Mouse (Mus musculus) hindbrain, embryonic 15.5 days (tissue): ENCODE data around the gene Clcn5. TPM values are rescaled to one million over a fixed set of nuclear protein-coding genes. Genes with fewer than 3 reads are reported as not detected.
A peak's percentile ranks its signal among the peaks of the same experiment; 100 is the strongest.

Experiments
- ATAC-seq: fragments of 200-750 bp; cut with Nextera tagmentation; 2 replicates; pipeline ENCODE4 v1.8.0; 2017; ENCODE audit warnings: low read depth, moderate number of reproducible peaks, moderate TSS enrichment; ENCODE audit not compliant: low FRiP score
- H3K27ac ChIP-seq: fragments of 300-500 bp; sonication (generic); replicated peaks from 2 replicates; pipeline ENCODE4 v1.5.1; 2015; ENCODE audit warnings: mild to moderate bottlenecking, inconsistent platforms
- H3K27me3 ChIP-seq: fragments of 300-500 bp; sonication (generic); 2 replicates; pipeline ENCODE4 v1.6.1; 2015; ENCODE audit warnings: control low read depth, inconsistent platforms
- H3K36me3 ChIP-seq: fragments of 300-500 bp; sonication (generic); 2 replicates; pipeline ENCODE4 v1.6.1; 2015; ENCODE audit warnings: control low read depth, inconsistent platforms
- H3K4me1 ChIP-seq: fragments of 300-500 bp; sonication (generic); replicated peaks from 2 replicates; pipeline ENCODE4 v1.6.1; 2015; ENCODE audit warnings: control low read depth, inconsistent platforms
- H3K4me2 ChIP-seq: fragments of 300-500 bp; sonication (generic); 2 replicates; pipeline ENCODE4 v1.6.1; 2015; ENCODE audit warnings: moderate library complexity, mild to moderate bottlenecking, inconsistent platforms
- H3K4me3 ChIP-seq: fragments of 300-500 bp; sonication (generic); 2 replicates; pipeline ENCODE4 v1.5.1; 2015; ENCODE audit warnings: mild to moderate bottlenecking, inconsistent platforms
- H3K9ac ChIP-seq: fragments of 300-500 bp; sonication (generic); 2 replicates; pipeline ENCODE4 v1.6.1; 2015; ENCODE audit warnings: inconsistent platforms
- H3K9me3 ChIP-seq: fragments of 300-500 bp; sonication (generic); 2 replicates; pipeline ENCODE4 v1.6.1; 2016; ENCODE audit warnings: control low read depth, inconsistent platforms
- WGBS: fragments of 180-500 bp; shearing (Covaris S2); methylation state at CpG from one replicate; pipeline ENCODE4 v1.1.7; 2015; 5-methylcytosine and 5-hydroxymethylcytosine counted together
- polyA plus RNA-seq: library from polyadenylated mRNA; unstranded; fragments of >200 nt; fragmentation: Nextera tagmentation; extraction: Ambion mirVana; gene quantifications from 2 replicates; pipeline ENCODE4 v1.2.1, GENCODE M21; 2015

Gene Clcn5
- polyA plus RNA-seq: 7.6 and 9.0 TPM in 2 replicates

DNA sequence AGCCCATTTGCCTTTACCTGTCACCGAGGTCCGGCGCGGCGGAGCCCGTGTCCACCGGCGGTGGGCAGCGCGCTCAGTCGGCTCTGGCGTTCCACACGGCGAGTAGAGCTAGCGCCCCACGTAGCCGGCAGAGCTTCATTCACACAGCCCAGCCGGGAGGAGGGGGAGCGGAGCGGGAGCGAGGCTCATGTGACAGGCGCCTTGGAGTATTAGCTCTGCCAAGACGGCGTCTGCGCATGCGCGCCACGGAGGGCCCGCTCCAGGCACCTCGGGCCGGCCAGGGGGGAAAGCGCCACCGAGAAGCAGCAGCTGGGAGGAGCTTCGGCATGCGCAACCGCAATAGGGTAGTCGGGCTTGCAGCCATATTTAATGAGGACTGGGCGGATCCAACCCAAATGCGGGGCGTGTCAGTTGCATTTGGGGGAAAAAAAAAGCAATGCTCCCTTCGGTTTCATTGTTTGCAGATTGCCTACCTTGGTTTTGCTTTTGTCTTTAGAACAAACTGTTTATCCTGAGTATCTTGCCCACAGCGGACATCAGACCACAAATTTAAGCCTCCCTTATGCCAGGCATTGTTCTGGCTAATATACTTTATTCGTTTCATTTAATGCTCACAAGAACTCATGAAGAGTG is at the start of gene Clcn5:
Gene Clcn5 (minus strand): TSS at position 270 of the 633 bp plus-strand sequence.
- WGBS: 14% methylated on average over 42 of the region's 43 CpGs
- Histone ChIP-seq H3K27ac (peak within 1 kb of the TSS; percentile 93), H3K4me3 (peak within 1 kb of the TSS; percentile 61), H3K4me1 (0 out of 2 replicates have a peak, but pooled peaks cover 3% of the 10 kb centered on the region), H3K4me2 (peak within 1 kb of the TSS; percentile 58), H3K9ac (peak within 1 kb of the TSS; percentile 60), H3K9me3 (no peaks in the 10 kb centered on the region), H3K27me3 (no peaks in the 10 kb centered on the region), H3K36me3 (no peaks in the 10 kb centered on the region)
- peak; percentile 97 for ATAC-seq

DNA sequence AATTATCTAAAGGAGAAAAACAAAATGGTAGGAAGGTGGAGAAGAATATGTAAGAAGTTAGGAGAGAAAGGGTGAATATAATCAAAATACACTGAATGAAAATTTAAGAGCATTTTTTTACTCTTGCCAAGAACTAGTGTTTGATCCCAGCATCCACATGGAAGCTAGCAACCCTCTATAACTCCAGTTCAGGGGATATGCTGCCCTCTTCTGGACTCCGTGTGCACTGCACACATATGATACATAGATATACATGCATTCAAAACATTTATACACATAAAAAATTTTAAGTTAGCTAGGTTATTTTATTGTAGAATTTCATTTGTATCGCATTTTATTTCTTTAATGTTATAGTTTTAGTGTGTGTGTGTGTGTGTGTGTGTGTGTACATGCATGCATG is 6.3 kb upstream of the Clcn5 start:
- no peak overlapping the region for H3K4me2 ChIP-seq
- H3K9ac ChIP-seq: no peak overlapping the region
- WGBS: 39% methylated on average over 2 of the region's 2 CpGs
- no peaks in the 10 kb centered on the region for H3K36me3 ChIP-seq
- no peak for ATAC-seq
- H3K27ac ChIP-seq: no peak overlapping the region
- no peak overlapping the region for H3K4me3 ChIP-seq
- H3K4me1 ChIP-seq: no peaks in the 10 kb centered on the region
- no peaks in the 10 kb centered on the region for H3K9me3 ChIP-seq
- no peaks in the 10 kb centered on the region for H3K27me3 ChIP-seq

DNA sequence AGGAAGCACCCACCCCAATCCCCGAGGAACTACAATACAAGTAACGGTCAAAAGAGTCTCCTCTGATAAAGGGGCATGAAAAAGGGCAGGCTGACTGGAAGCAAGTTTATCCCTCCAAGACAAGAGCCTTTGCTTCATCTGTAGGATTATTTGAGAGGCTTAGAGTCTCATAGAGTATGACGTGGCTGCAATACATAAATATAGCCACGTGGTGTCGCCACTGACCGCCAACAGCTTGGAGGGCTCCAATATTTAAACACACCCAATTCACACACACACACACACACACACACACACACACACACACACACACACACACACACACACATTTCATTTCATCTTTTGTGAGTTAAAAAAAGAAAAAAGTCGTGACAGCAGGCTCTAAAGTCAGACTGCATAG is 3.1 kb upstream of the Clcn5 start:
- H3K27me3 ChIP-seq: no peaks in the 10 kb centered on the region
- H3K4me3 ChIP-seq: no peak overlapping the region
- no peak overlapping the region for H3K4me2 ChIP-seq
- H3K9me3 ChIP-seq: no peaks in the 10 kb centered on the region
- no peak overlapping the region for H3K9ac ChIP-seq
- no peak for ATAC-seq
- 13% methylated on average over 5 of the region's 7 CpGs for WGBS
- 0 out of 2 replicates have a peak, but pooled peaks cover 3% of the 10 kb centered on the region for H3K4me1 ChIP-seq
- no peaks in the 10 kb centered on the region for H3K36me3 ChIP-seq
- H3K27ac ChIP-seq: no peak overlapping the region

DNA sequence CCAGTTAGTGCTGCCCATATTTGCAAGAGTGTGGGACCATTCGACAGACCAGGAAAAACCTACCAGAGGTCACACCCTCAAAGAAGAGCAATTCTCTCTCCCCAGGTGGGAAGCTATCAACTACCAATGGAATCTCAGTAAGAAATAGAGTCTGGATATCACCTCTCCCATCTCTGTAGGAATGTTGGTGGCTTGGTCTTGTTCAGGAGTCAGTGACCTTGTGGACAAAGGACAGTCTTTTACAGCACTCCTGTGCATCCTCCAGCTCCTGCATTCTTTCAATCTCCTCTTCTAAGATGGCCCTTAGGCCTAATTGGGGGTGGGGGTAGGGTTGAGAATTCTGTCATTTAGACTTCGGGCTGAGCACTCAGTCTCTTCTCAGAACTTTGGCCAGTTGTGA is 1.4 kb upstream of the Clcn5 start:
- H3K9ac ChIP-seq: no peak overlapping the region
- ATAC-seq: no peak
- no peak overlapping the region for H3K4me3 ChIP-seq
- WGBS: 80% methylated on average over 2 of the region's 2 CpGs
- 0 out of 2 replicates have a peak, but pooled peaks cover 3% of the 10 kb centered on the region for H3K4me1 ChIP-seq
- H3K4me2 ChIP-seq: no peak overlapping the region
- H3K9me3 ChIP-seq: no peaks in the 10 kb centered on the region
- H3K27ac ChIP-seq: no peak overlapping the region
- H3K36me3 ChIP-seq: no peaks in the 10 kb centered on the region
- H3K27me3 ChIP-seq: no peaks in the 10 kb centered on the region

DNA sequence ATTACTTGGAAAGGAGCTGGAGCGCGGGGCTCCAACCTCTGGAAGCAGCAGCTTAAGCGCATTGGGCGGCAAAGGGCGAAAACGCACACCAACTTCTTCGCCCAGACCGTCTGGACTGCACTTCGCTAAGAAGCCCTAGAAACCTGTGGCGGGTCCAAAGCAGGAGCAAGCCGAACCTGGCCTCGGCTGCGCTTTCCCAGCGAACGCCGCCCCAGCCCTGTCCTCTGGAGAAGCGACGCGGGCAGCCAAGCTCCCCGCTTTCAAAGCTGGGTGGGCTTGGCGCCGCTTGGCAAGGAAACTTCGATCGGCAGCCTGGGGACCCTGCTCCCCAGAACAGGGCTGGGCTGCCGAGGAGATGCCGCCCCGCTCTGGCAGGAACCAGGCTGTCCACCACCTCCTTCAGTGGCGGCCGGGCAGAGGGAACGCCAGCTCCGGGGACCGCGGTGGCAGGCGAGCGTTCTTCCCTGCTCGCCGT is 570 bp downstream of the Clcn5 start:
- H3K27ac ChIP-seq: peak overlapping the region; percentile 93
- H3K4me3 ChIP-seq: peak overlapping the region; percentile 61
- no peaks in the 10 kb centered on the region for H3K9me3 ChIP-seq
- H3K4me1 ChIP-seq: 0 out of 2 replicates have a peak, but pooled peaks cover 3% of the 10 kb centered on the region
- peak; percentile 79 for ATAC-seq
- H3K4me2 ChIP-seq: peak overlapping the region; percentile 58
- H3K27me3 ChIP-seq: no peaks in the 10 kb centered on the region
- 21% methylated on average over 37 of the region's 37 CpGs for WGBS
- no peaks in the 10 kb centered on the region for H3K36me3 ChIP-seq
- peak overlapping the region; percentile 60 for H3K9ac ChIP-seq

DNA sequence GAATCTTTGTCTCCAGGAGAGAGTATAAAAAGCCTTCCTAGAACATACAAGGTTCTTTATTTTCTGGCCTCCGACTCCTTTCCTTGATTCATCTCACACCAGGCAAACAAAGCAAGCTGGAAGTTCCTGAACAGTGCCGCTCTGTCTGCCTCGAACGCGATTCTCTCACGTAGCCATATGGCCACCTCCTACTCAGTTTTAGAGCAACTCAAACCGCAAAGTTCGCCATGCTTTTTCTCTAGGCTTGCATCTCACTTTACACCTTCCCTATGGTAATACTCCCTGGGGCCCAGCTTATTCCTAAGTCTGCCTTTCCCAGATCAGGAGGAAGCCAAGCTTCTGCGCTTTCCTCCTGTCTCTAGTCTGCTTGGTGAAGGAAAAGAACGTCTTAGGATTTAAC is 4.0 kb downstream of the Clcn5 start:
- no peak for ATAC-seq
- Histone ChIP-seq H3K4me1 (0 out of 2 replicates have a peak, but pooled peaks cover 3% of the 10 kb centered on the region), H3K9me3 (no peaks in the 10 kb centered on the region), H3K9ac (no peak overlapping the region), H3K4me2 (0 out of 2 replicates have a peak overlapping the region, but pooled peaks have one; percentile 19), H3K36me3 (no peaks in the 10 kb centered on the region), H3K27me3 (no peaks in the 10 kb centered on the region), H3K27ac (no peak overlapping the region), H3K4me3 (no peak overlapping the region)
- 43% methylated on average over 10 of the region's 10 CpGs for WGBS

DNA sequence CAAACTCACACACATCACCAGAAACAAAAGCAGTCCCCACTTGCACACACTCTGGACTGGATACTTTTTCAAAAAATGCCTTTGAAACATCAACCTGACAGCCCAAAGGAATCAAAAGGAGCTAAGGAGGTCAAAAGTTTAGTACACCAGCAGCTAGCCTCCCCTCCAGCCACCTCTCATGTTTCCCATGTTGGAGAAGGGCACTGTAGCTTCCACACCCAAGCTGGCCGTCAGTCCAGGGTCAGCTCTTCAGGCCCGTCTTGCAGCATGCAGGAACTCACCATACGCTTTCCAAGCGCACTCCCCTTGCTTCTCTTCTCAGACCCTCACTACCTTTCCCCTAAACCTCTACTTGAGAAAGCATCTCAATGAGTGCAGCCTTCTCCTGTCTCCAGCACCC is 4.5 kb downstream of the Clcn5 start:
- WGBS: 73% methylated on average over 4 of the region's 4 CpGs
- Histone ChIP-seq H3K4me3 (no peak overlapping the region), H3K27ac (no peak overlapping the region), H3K36me3 (no peaks in the 10 kb centered on the region), H3K9ac (no peak overlapping the region), H3K27me3 (no peaks in the 10 kb centered on the region), H3K4me2 (0 out of 2 replicates have a peak overlapping the region, but pooled peaks have one; percentile 19), H3K9me3 (no peaks in the 10 kb centered on the region), H3K4me1 (0 out of 2 replicates have a peak, but pooled peaks cover 3% of the 10 kb centered on the region)
- ATAC-seq: no peak

DNA sequence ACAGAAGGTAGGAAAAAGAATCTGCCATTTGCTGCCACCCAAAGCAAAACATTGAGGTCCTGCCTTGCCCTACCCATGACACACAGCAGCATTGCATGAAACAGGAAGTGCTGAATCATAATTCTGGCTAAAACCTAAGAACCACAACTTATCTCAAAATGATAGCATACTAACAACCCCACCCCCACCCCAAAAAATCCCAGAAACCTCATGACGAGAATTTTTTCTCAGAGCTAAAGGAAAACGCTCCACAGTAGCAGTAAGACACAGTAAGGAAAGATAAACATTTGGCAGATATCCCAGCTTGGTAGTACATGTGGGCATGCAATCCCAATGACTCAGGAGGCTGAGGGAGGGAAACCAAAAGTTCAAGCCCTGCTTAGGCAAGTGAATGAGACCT is 10.9 kb downstream of the Clcn5 start:
- no peak overlapping the region for H3K9ac ChIP-seq
- H3K4me3 ChIP-seq: no peak overlapping the region

DNA sequence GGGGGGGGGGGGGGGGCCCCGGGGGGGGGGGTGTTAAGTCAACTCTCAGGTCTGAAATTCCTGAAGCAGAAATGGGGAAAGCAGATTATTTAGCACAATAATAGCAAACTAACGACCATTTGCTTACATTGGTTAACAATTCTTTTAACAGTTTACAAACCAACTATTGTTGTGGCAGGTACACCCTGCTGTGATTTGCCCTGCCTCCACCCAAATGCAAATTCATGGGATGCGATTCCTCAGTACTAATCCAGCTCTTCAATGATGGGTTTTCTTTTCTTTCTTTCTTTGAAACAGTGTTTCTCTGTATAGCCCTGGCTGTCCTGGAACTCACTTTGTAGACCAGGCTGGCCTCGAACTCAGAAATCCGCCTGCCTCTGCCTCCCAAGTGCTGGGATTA is 12.3 kb downstream of the Clcn5 start:
- 46% methylated on average over 4 of the region's 5 CpGs for WGBS
- Histone ChIP-seq H3K27ac (no peak overlapping the region), H3K9ac (no peak overlapping the region), H3K9me3 (no peaks in the 10 kb centered on the region), H3K36me3 (no peaks in the 10 kb centered on the region), H3K27me3 (no peaks in the 10 kb centered on the region), H3K4me2 (no peak overlapping the region), H3K4me3 (no peak overlapping the region), H3K4me1 (no peaks in the 10 kb centered on the region)
- no peak for ATAC-seq

More for the DNA sequence above, 10.9 kb downstream of the Clcn5 start:
- no peak for ATAC-seq
- no peaks in the 10 kb centered on the region for H3K27me3 ChIP-seq
- no peaks in the 10 kb centered on the region for H3K9me3 ChIP-seq
- 74% methylated on average over 2 of the region's 2 CpGs for WGBS
- H3K4me2 ChIP-seq: no peak overlapping the region
- no peak overlapping the region for H3K27ac ChIP-seq
- no peaks in the 10 kb centered on the region for H3K36me3 ChIP-seq
- H3K4me1 ChIP-seq: no peaks in the 10 kb centered on the region

DNA sequence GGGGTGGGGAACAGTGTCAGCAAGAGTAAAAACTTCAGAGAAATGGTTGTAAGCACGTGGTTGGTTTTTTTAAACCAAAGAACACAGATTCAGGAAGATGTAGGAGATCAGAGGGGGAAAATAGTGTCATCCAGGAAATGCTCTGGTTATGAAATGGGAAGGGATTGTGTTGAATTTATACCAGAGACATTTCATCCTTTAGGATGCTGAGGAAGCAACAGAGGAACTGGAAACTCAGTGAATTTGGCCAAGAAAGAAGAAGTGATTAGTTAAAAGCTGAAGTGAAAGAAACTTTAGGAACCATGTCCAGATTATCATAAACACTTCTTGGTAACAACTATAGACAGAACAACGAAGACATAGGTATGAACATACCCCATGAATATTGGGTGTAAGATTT is 26.2 kb downstream of the Clcn5 start:
- no peak overlapping the region for H3K4me3 ChIP-seq
- 79% methylated on average over 2 of the region's 2 CpGs for WGBS
- H3K27me3 ChIP-seq: no peaks in the 10 kb centered on the region
- H3K4me1 ChIP-seq: no peaks in the 10 kb centered on the region
- ATAC-seq: no peak
- H3K36me3 ChIP-seq: no peaks in the 10 kb centered on the region
- no peak overlapping the region for H3K27ac ChIP-seq
- no peak overlapping the region for H3K9ac ChIP-seq
- no peaks in the 10 kb centered on the region for H3K9me3 ChIP-seq
- no peak overlapping the region for H3K4me2 ChIP-seq

DNA sequence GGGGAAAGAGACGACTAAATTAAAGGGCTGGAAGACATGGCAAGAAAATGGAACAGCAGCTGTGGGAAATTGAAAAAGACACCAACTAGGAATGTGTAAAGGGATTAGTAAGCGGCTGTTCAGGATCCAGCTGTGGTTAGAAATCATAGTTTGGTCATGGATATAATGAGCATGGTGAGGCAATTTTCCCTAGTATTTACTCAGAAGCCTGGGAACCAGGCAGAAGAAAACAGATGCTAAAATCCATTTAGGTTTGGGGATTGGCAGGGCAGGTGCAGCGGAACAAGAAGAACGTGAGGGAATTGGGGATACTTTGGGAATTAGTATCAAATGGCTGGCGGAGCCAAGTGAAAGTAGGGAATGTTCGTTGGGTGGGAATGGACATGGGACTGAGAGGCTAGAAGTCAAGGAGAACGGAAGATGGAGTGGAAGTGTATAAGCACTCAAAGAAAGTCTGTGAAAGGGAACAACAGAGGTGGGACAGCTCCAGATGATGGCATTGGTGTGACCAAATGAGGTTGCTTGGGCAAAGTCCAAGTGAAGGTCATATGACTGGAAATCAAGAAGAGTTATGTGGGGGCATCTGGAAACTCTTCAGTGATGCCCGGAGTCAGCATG is 26.9 kb downstream of the Clcn5 start:
- Histone ChIP-seq H3K4me1 (no peaks in the 10 kb centered on the region), H3K4me3 (no peak overlapping the region), H3K9ac (no peak overlapping the region), H3K27ac (no peak overlapping the region), H3K36me3 (no peaks in the 10 kb centered on the region), H3K27me3 (no peaks in the 10 kb centered on the region), H3K9me3 (no peaks in the 10 kb centered on the region), H3K4me2 (no peak overlapping the region)
- 82% methylated on average over 8 of the region's 8 CpGs for WGBS
- no peak for ATAC-seq

DNA sequence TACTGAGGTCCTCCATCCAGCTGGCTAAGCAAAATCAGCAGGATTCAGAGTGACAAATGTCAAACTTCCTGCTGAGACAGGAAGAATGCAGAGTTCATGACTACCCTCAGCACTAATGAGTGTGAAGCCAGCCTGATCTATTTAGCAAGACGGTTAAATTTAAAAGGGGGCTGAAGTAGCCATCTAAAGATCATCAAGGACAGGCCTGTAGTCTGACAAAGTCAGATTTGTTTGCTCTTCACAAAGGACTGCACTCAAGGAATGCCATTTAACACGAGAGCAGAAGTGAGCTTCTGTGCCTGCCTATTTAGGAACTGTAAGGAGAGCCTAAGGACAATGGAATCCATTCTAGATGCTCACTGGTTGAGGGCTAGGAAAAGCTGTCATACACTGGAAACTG is 30.2 kb downstream of the Clcn5 start:
- 17% methylated on average over 2 of the region's 2 CpGs for WGBS
- Histone ChIP-seq H3K9ac (no peak overlapping the region), H3K4me2 (no peak overlapping the region), H3K27me3 (no peaks in the 10 kb centered on the region), H3K27ac (no peak overlapping the region), H3K4me1 (no peaks in the 10 kb centered on the region), H3K4me3 (no peak overlapping the region), H3K9me3 (no peaks in the 10 kb centered on the region), H3K36me3 (no peaks in the 10 kb centered on the region)
- no peak for ATAC-seq
